Mouse (Mus musculus) neural tube, embryonic 15.5 days (tissue): ENCODE results near the gene Tmod4. TPM values are rescaled to one million over a fixed set of nuclear protein-coding genes. Genes with fewer than 3 reads are reported as not detected.

Experiments used
- microRNA-seq: library from miRNA; unstranded; fragments of <30 nt; microRNA quantifications from one replicate; pipeline ENCODE4, GENCODE M21; 2017
- polyA plus RNA-seq: library from polyadenylated mRNA; unstranded; fragments of >200 nt; fragmentation: Nextera tagmentation; extraction: Ambion mirVana; gene quantifications from 2 replicates; pipeline ENCODE4 v1.2.1, GENCODE M21; 2015

Tmod4 gene
- polyA plus RNA-seq, 1 experiment from 2014 or later, result 1.5 TPM

Small RNA genes lying within 50 kb of the gene (microRNA-seq; reads per million reads assigned to microRNA genes)
- not detected for gene Mir8099-1

Other genes starting within 250 kb of the Tmod4 start
- gene Psmb4, start 237.5 kb upstream of the Tmod4 start, polyA plus RNA-seq, result 371 and 373 TPM in 2 replicates
- gene Selenbp1, start 191.4 kb upstream of the Tmod4 start, polyA plus RNA-seq, result 15.3 and 28.7 TPM in 2 replicates
- gene Rfx5, start 170.4 kb upstream of the Tmod4 start, polyA plus RNA-seq, result 7.1 and 8.0 TPM in 2 replicates
- 22.5 and 23.8 TPM in 2 replicates for gene Pi4kb, start 149.7 kb upstream of the Tmod4 start, polyA plus RNA-seq
- gene Zfp687, start 109.0 kb upstream of the Tmod4 start, polyA plus RNA-seq, result 16.6 and 17.7 TPM in 2 replicates
- 264 and 266 TPM in 2 replicates for gene Psmd4, start 81.9 kb upstream of the Tmod4 start, polyA plus RNA-seq
- gene Pip5k1a, start 17.5 kb upstream of the Tmod4 start, polyA plus RNA-seq, result 15.5 and 16.5 TPM in 2 replicates
- 142 and 151 TPM in 2 replicates for gene Vps72, start 13.5 kb upstream of the Tmod4 start, polyA plus RNA-seq
- gene Scnm1, start 9.5 kb downstream of the Tmod4 start, polyA plus RNA-seq, result 86.7 and 88.4 TPM in 2 replicates
- gene Lysmd1, start 9.6 kb downstream of the Tmod4 start, polyA plus RNA-seq, result 38.1 and 46.0 TPM in 2 replicates
- gene Tnfaip8l2, start 17.9 kb downstream of the Tmod4 start, polyA plus RNA-seq, result 3.0 and 5.6 TPM in 2 replicates
- 17.7 and 24.4 TPM in 2 replicates for gene Sema6c, start 36.0 kb downstream of the Tmod4 start, polyA plus RNA-seq
- 2.8 and 3.9 TPM in 2 replicates for gene Gabpb2, start 93.4 kb downstream of the Tmod4 start, polyA plus RNA-seq
- gene Cdc42se1, start 104.3 kb downstream of the Tmod4 start, polyA plus RNA-seq, result 46.2 and 55.5 TPM in 2 replicates
- 250 and 346 TPM in 2 replicates for gene Mllt11, start 107.7 kb downstream of the Tmod4 start, polyA plus RNA-seq
- 0.13 and 0.18 TPM in 2 replicates for gene Gm128, start 117.1 kb downstream of the Tmod4 start, polyA plus RNA-seq
- gene Bnipl, start 126.7 kb downstream of the Tmod4 start, polyA plus RNA-seq, result 0.29 TPM in 1 of 2 replicates, not detected in the other
- gene Mindy1, start 156.9 kb downstream of the Tmod4 start, polyA plus RNA-seq, result 37.3 and 37.4 TPM in 2 replicates
- 57.3 and 61.7 TPM in 2 replicates for gene Prune1, start 157.6 kb downstream of the Tmod4 start, polyA plus RNA-seq
- gene Anxa9, start 182.7 kb downstream of the Tmod4 start, polyA plus RNA-seq, result 0.40 and 0.41 TPM in 2 replicates
- gene Cers2, start 190.3 kb downstream of the Tmod4 start, polyA plus RNA-seq, result 93.4 and 102 TPM in 2 replicates
- 37.6 and 38.3 TPM in 2 replicates for gene Setdb1, start 232.7 kb downstream of the Tmod4 start, polyA plus RNA-seq